Mouse (Mus musculus): ENCODE measurements around the gene Wfdc10. TPM values are rescaled to one million over a fixed set of nuclear protein-coding genes. Genes with fewer than 3 reads are reported as not detected.
A peak's percentile ranks its signal among the peaks of the same experiment; 100 is the strongest.

Gene Wfdc10
- polyA plus RNA-seq, 1 experiment from 2014 or later: not detected

GRCm38 (mm10) chr2:164656483-164656882 lies 637 bp downstream of the Wfdc10 start, which contains the start of gene Wfdc9:
Wfdc9 (minus strand) TSS chr2:164656583.
- H3K4me1 ChIP-seq (ENCODE audit: insufficient read depth, low read length): no peaks in the 10 kb centered on the region
- H3K4me3 ChIP-seq (ENCODE audit: low read length): no peak within 1 kb of the TSS
- WGBS: 91% methylated on average over 9 of the region's 9 CpGs
- no peaks in the 10 kb centered on the region for H3K27me3 ChIP-seq (ENCODE audit: insufficient read depth, low read length)
- H3K27ac ChIP-seq (ENCODE audit: low read length): no peak within 1 kb of the TSS
- H3K4me2 ChIP-seq (replicated peaks; ENCODE audit: low read depth, low read length): no peak within 1 kb of the TSS
- no peak for ATAC-seq (ENCODE audit: low FRiP score, low TSS enrichment)
- H3K9me3 ChIP-seq (ENCODE audit: low read length): no peaks in the 10 kb centered on the region
- H3K36me3 ChIP-seq (ENCODE audit: insufficient read depth, low read length): no peaks in the 10 kb centered on the region
- H3K9ac ChIP-seq (replicated peaks; ENCODE audit: low read length): no peak within 1 kb of the TSS

- H3K4me3 ChIP-seq (ENCODE audit: low read length): no peak overlapping the region
- no peak for ATAC-seq (ENCODE audit: low FRiP score, low TSS enrichment)
- H3K27ac ChIP-seq (ENCODE audit: low read length): no peak overlapping the region
- H3K9me3 ChIP-seq (ENCODE audit: low read length): 0 out of 2 replicates have a peak, but pooled peaks cover 3% of the 10 kb centered on the region
- H3K36me3 ChIP-seq (ENCODE audit: insufficient read depth, low read length): no peaks in the 10 kb centered on the region
- no peak overlapping the region for H3K9ac ChIP-seq (replicated peaks; ENCODE audit: low read length)
- no peaks in the 10 kb centered on the region for H3K4me1 ChIP-seq (ENCODE audit: insufficient read depth, low read length)
- H3K27me3 ChIP-seq (ENCODE audit: insufficient read depth, low read length): no peaks in the 10 kb centered on the region
- 85% methylated on average over 7 of the region's 7 CpGs for WGBS
- H3K4me2 ChIP-seq (replicated peaks; ENCODE audit: low read depth, low read length): no peak overlapping the region
Observed at GRCm38 (mm10) chr2:164664851-164665250, 9.0 kb downstream of the Wfdc10 start.

- Histone ChIP-seq H3K9ac (replicated peaks; ENCODE audit: low read length) (no peak overlapping the region), H3K27ac (ENCODE audit: low read length) (no peak overlapping the region), H3K4me1 (ENCODE audit: insufficient read depth, low read length) (no peaks in the 10 kb centered on the region), H3K27me3 (ENCODE audit: insufficient read depth, low read length) (no peaks in the 10 kb centered on the region), H3K4me3 (ENCODE audit: low read length) (no peak overlapping the region), H3K9me3 (ENCODE audit: low read length) (0 out of 2 replicates have a peak, but pooled peaks cover 3% of the 10 kb centered on the region), H3K36me3 (ENCODE audit: insufficient read depth, low read length) (no peaks in the 10 kb centered on the region), H3K4me2 (replicated peaks; ENCODE audit: low read depth, low read length) (no peak overlapping the region)
- WGBS: 80% methylated on average over 5 of the region's 5 CpGs
- no peak for ATAC-seq (ENCODE audit: low FRiP score, low TSS enrichment)
Observed at GRCm38 (mm10) chr2:164670261-164670660, 14.4 kb downstream of the Wfdc10 start.

GRCm38 (mm10) chr2:164670938-164671337 lies 15.1 kb downstream of the Wfdc10 start:
- no peak for ATAC-seq (ENCODE audit: low FRiP score, low TSS enrichment)
- Histone ChIP-seq H3K4me1 (ENCODE audit: insufficient read depth, low read length) (no peaks in the 10 kb centered on the region), H3K9me3 (ENCODE audit: low read length) (0 out of 2 replicates have a peak, but pooled peaks cover 3% of the 10 kb centered on the region), H3K4me2 (replicated peaks; ENCODE audit: low read depth, low read length) (no peak overlapping the region), H3K4me3 (ENCODE audit: low read length) (no peak overlapping the region), H3K27ac (ENCODE audit: low read length) (no peak overlapping the region), H3K36me3 (ENCODE audit: insufficient read depth, low read length) (no peaks in the 10 kb centered on the region), H3K27me3 (ENCODE audit: insufficient read depth, low read length) (no peaks in the 10 kb centered on the region), H3K9ac (replicated peaks; ENCODE audit: low read length) (no peak overlapping the region)
- WGBS: 33% methylated on average over 1 of the region's 1 CpGs

GRCm38 (mm10) chr2:164673987-164674386 lies 18.1 kb downstream of the Wfdc10 start, which contains the start of gene Wfdc11:
Wfdc11 (minus strand) TSS chr2:164674087.
- Histone ChIP-seq H3K4me2 (replicated peaks; ENCODE audit: low read depth, low read length) (no peak within 1 kb of the TSS), H3K4me3 (ENCODE audit: low read length) (no peak within 1 kb of the TSS), H3K27me3 (ENCODE audit: insufficient read depth, low read length) (no peaks in the 10 kb centered on the region), H3K9ac (replicated peaks; ENCODE audit: low read length) (no peak within 1 kb of the TSS), H3K36me3 (ENCODE audit: insufficient read depth, low read length) (no peaks in the 10 kb centered on the region), H3K27ac (ENCODE audit: low read length) (no peak within 1 kb of the TSS), H3K9me3 (ENCODE audit: low read length) (no peaks in the 10 kb centered on the region), H3K4me1 (ENCODE audit: insufficient read depth, low read length) (peaks cover 4% of the 10 kb centered on the region; the same call in 1 of the 2 replicates)
- WGBS: 73% methylated on average over 7 of the region's 7 CpGs
- no peak for ATAC-seq (ENCODE audit: low FRiP score, low TSS enrichment)

- Histone ChIP-seq H3K36me3 (ENCODE audit: insufficient read depth, low read length) (no peaks in the 10 kb centered on the region), H3K27me3 (ENCODE audit: insufficient read depth, low read length) (no peaks in the 10 kb centered on the region), H3K4me1 (ENCODE audit: insufficient read depth, low read length) (peaks cover 4% of the 10 kb centered on the region; the same call in 1 of the 2 replicates), H3K9me3 (ENCODE audit: low read length) (no peaks in the 10 kb centered on the region), H3K9ac (replicated peaks; ENCODE audit: low read length) (no peak overlapping the region), H3K4me2 (replicated peaks; ENCODE audit: low read depth, low read length) (no peak overlapping the region), H3K27ac (ENCODE audit: low read length) (no peak overlapping the region), H3K4me3 (ENCODE audit: low read length) (no peak overlapping the region)
- ATAC-seq (ENCODE audit: low FRiP score, low TSS enrichment): no peak
- WGBS: 79% methylated on average over 7 of the region's 7 CpGs
Observed at GRCm38 (mm10) chr2:164676103-164676502, 20.3 kb downstream of the Wfdc10 start.

- Histone ChIP-seq H3K9me3 (ENCODE audit: low read length) (no peaks in the 10 kb centered on the region), H3K4me1 (ENCODE audit: insufficient read depth, low read length) (peaks cover 4% of the 10 kb centered on the region; the same call in 1 of the 2 replicates), H3K9ac (replicated peaks; ENCODE audit: low read length) (no peak overlapping the region), H3K4me2 (replicated peaks; ENCODE audit: low read depth, low read length) (no peak overlapping the region), H3K36me3 (ENCODE audit: insufficient read depth, low read length) (no peaks in the 10 kb centered on the region), H3K27ac (ENCODE audit: low read length) (no peak overlapping the region), H3K27me3 (ENCODE audit: insufficient read depth, low read length) (no peaks in the 10 kb centered on the region), H3K4me3 (ENCODE audit: low read length) (no peak overlapping the region)
- ATAC-seq (ENCODE audit: low FRiP score, low TSS enrichment): no peak
- 66% methylated on average over 16 of the region's 16 CpGs for WGBS
Observed at GRCm38 (mm10) chr2:164676916-164677685, 21.3 kb downstream of the Wfdc10 start.

- Histone ChIP-seq H3K9me3 (ENCODE audit: low read length) (no peaks in the 10 kb centered on the region), H3K4me3 (ENCODE audit: low read length) (peak overlapping the region; percentile 32), H3K27ac (ENCODE audit: low read length) (no peak overlapping the region), H3K27me3 (ENCODE audit: insufficient read depth, low read length) (no peaks in the 10 kb centered on the region), H3K4me1 (ENCODE audit: insufficient read depth, low read length) (peaks cover 4% of the 10 kb centered on the region; the same call in 1 of the 2 replicates), H3K9ac (replicated peaks; ENCODE audit: low read length) (peak overlapping the region; percentile 18; the same call in 1 of the 2 replicates), H3K36me3 (ENCODE audit: insufficient read depth, low read length) (no peaks in the 10 kb centered on the region), H3K4me2 (replicated peaks; ENCODE audit: low read depth, low read length) (peak overlapping the region; percentile 49)
- WGBS: 18% methylated on average over 19 of the region's 19 CpGs
- peak; percentile 78 for ATAC-seq (ENCODE audit: low FRiP score, low TSS enrichment)
Observed at GRCm38 (mm10) chr2:164678848-164679625, 23.2 kb downstream of the Wfdc10 start.

GRCm38 (mm10) chr2:164679906-164680305 lies 24.1 kb downstream of the Wfdc10 start:
- Histone ChIP-seq H3K4me3 (ENCODE audit: low read length) (no peak overlapping the region), H3K9ac (replicated peaks; ENCODE audit: low read length) (no peak overlapping the region), H3K4me1 (ENCODE audit: insufficient read depth, low read length) (peaks cover 4% of the 10 kb centered on the region; the same call in 1 of the 2 replicates), H3K4me2 (replicated peaks; ENCODE audit: low read depth, low read length) (no peak overlapping the region), H3K27me3 (ENCODE audit: insufficient read depth, low read length) (no peaks in the 10 kb centered on the region), H3K36me3 (ENCODE audit: insufficient read depth, low read length) (no peaks in the 10 kb centered on the region), H3K27ac (ENCODE audit: low read length) (no peak overlapping the region), H3K9me3 (ENCODE audit: low read length) (no peaks in the 10 kb centered on the region)
- 27% methylated on average over 3 of the region's 3 CpGs for WGBS
- no peak for ATAC-seq (ENCODE audit: low FRiP score, low TSS enrichment)

All from kidney, embryonic 16.5 days (tissue).